8 mouse cellular contexts compared by ENCODE assay signal in the genomic region with DNA sequence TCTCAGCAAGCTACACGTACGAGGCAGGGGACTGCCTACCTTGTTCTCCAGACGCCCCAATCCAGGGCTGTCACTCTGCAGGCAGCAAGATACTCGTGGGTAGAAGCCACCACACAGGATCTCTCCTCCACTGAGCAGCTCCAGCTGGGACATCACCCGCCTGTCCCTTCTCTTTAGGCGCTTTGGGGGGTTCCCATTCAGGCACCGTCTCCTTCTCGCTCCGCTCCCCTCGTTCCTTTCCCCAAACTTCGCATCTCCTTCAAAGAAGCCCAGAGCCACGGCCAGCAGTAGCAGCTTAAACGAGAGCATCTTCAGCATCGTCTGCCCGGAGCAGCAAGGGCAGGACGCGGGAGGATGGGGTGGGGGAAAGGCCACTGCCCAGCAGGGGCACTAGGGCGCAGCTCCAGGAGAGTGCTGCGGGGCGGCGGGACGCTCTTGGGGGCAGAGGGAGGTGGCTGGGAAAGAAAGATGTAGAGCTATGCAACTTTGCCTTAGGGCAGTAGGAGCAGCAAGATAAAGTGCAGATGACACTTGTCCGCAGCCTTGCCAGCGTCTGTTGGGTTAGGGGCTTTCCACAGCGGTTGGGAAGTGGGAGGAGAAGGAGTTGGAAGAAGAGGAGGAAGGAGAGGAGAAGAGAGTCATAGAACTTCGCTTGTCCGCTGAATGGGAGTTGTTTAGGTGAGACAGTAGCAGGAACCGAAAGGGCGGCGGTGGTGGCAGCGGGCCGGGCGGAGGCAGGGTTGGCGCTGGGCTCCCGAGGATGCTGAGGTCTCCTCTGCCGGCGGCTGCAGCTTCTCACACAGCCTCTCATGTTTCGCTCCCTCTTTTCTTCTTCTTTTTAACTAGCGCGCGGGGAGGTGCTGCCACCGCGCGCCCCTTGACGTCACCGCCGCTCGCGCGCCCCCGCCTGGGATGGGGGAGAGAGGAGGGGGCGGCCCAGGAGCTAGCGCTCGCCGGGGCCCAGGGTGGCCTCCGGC. TPM values are rescaled to one million over a fixed set of nuclear protein-coding genes. Genes with fewer than 3 reads are reported as not detected.
A peak's percentile ranks its signal among the peaks of the same experiment; 100 is the strongest.
DNase-seq lines count a peak whose midpoint lies in the region; ATAC-seq and TF ChIP-seq lines count a peak whose summit lies in the region.

Gene Hhip, minus strand, starts transcription at position 809 of the 977 bp plus-strand sequence.

- peak within 1 kb of the TSS; percentile 93 for H3K4me2 ChIP-seq in heart, embryonic 12.5 days
- peak within 1 kb of the TSS; percentile 98 for H3K4me2 ChIP-seq in neural tube, embryonic 15.5 days

- H3K9ac ChIP-seq in heart, embryonic 12.5 days = peak within 1 kb of the TSS; percentile 53
- peak within 1 kb of the TSS; percentile 52 for H3K9ac ChIP-seq in neural tube, embryonic 15.5 days (replicated peaks)

- no peak for TF ChIP-seq CTCF in bone marrow macrophage, adult 2 months (IDR thresholded peaks at IDR 0.05; ENCODE audit: low read depth, low read length)
- no peak for TF ChIP-seq CTCF in lung, adult 2 months (IDR thresholded peaks at IDR 0.05; ENCODE audit: insufficient read depth, low read length)

- peak within 1 kb of the TSS; percentile 64 for H3K4me3 ChIP-seq in heart, embryonic 12.5 days
- peak within 1 kb of the TSS; percentile 35 for H3K4me3 ChIP-seq in bone marrow macrophage, adult 2 months (ENCODE audit: insufficient read depth, low read length)
- peak within 1 kb of the TSS; percentile 19 for H3K4me3 ChIP-seq in lung, adult 2 months (replicated peaks; ENCODE audit: extremely low read depth, low read depth, low read length)
- H3K4me3 ChIP-seq in neural tube, embryonic 15.5 days (replicated peaks) = peak within 1 kb of the TSS; percentile 59

- peaks cover 46% of the 10 kb centered on the region for H3K27me3 ChIP-seq in heart, embryonic 12.5 days (replicated peaks)
- peaks cover 20% of the 10 kb centered on the region for H3K27me3 ChIP-seq in neural tube, embryonic 15.5 days (replicated peaks)

- intact Hi-C loops in heart, postnatal 36 days (cut with DNase I) = no loop called here
- intact Hi-C loops in gastrocnemius, postnatal 14 days (cut with DNase I; ENCODE audit: low total_unique reads) = no loop called here

- no peaks in the 10 kb centered on the region for H3K9me3 ChIP-seq in heart, embryonic 12.5 days (replicated peaks)
- H3K9me3 ChIP-seq in neural tube, embryonic 15.5 days (replicated peaks) = no peaks in the 10 kb centered on the region

- ATAC-seq in heart, embryonic 12.5 days (ENCODE audit: insufficient number of reproducible peaks, low FRiP score) = peak; percentile 69
- ATAC-seq in neural tube, embryonic 15.5 days (ENCODE audit: low FRiP score) = peak; percentile 81

- H3K36me3 ChIP-seq in heart, embryonic 12.5 days = no peaks in the 10 kb centered on the region
- H3K36me3 ChIP-seq in neural tube, embryonic 15.5 days = no peaks in the 10 kb centered on the region

- under 1% methylated on average over 41 of the region's 56 CpGs for WGBS in heart, embryonic 12.5 days
- WGBS in lung, adult 2 months = 1% methylated on average over 37 of the region's 56 CpGs
- WGBS in neural tube, embryonic 15.5 days = under 1% methylated on average over 43 of the region's 56 CpGs

- H3K4me1 ChIP-seq in heart, embryonic 12.5 days (replicated peaks) = peaks cover 11% of the 10 kb centered on the region
- no peaks in the 10 kb centered on the region for H3K4me1 ChIP-seq in bone marrow macrophage, adult 2 months (ENCODE audit: control insufficient read depth, insufficient read depth, low read length)
- peaks cover 6% of the 10 kb centered on the region; the same call in 1 of the 2 replicates for H3K4me1 ChIP-seq in lung, adult 2 months (ENCODE audit: control insufficient read depth, insufficient read depth, low read length)
- H3K4me1 ChIP-seq in neural tube, embryonic 15.5 days = peaks cover 34% of the 10 kb centered on the region

- TF ChIP-seq POLR2A in bone marrow macrophage, adult 2 months (IDR thresholded peaks at IDR 0.05; ENCODE audit: borderline replicate concordance, low read depth, low read length) = no peak
- TF ChIP-seq POLR2A in lung, adult 2 months (IDR thresholded peaks at IDR 0.05; ENCODE audit: borderline replicate concordance, extremely low read depth, low read depth, low read length) = no peak

- DNase-seq in heart, postnatal 36 days = no peak
- peak; percentile 12 for DNase-seq in gastrocnemius, postnatal 14 days
- DNase-seq in layer of hippocampus, adult 8-10 months (ENCODE audit: low spot score in 2 of 2) = peak; percentile 4 to 21
- DNase-seq in lung, adult 2 months = peak; percentile 12
- DNase-seq in urinary bladder, postnatal 25 days (ENCODE audit: low spot score) = peak; percentile 19

- H3K27ac ChIP-seq in heart, embryonic 12.5 days (ENCODE audit: poor library complexity, severe bottlenecking) = no peak within 1 kb of the TSS
- H3K27ac ChIP-seq in bone marrow macrophage, adult 2 months (ENCODE audit: insufficient read depth, low read depth, low read length) = no peak within 1 kb of the TSS
- H3K27ac ChIP-seq in neural tube, embryonic 15.5 days (replicated peaks) = no peak within 1 kb of the TSS

RNA-seq across cellular contexts. Expression of gene Hhip, which starts in this region (rescaled TPM):
- polyA plus RNA-seq in heart, embryonic 12.5 days (2016; fragmentation: Nextera tagmentation; extraction: Ambion mirVana) = 0.18 and 0.44 TPM in 2 replicates
- under 1 TPM in 1 of 2 experiments, not detected in 1; 0.06 TPM for total RNA-seq in heart, postnatal 36 days (2021)
- not detected in 2 replicates for polyA plus RNA-seq in bone marrow macrophage, adult 2 months (2012; ENCODE audit: insufficient read depth, insufficient read length, missing spikeins)
- 1 to 10 TPM; 1.0 to 1.9 TPM for total RNA-seq in gastrocnemius, postnatal 14 days (2021)
- 1 to 10 TPM; 3.4 to 4.4 (median 3.8) TPM for total RNA-seq in layer of hippocampus, adult 8-10 months (2022)
- 7.8 and 8.0 TPM in 2 replicates for polyA plus RNA-seq in lung, adult 2 months (2012; rRNA removed)
- 5.1 and 7.2 TPM in 2 replicates for polyA plus RNA-seq in neural tube, embryonic 15.5 days (2015; fragmentation: Nextera tagmentation; extraction: Ambion mirVana)

Comparison
In these comparisons a context has a peak if more than half of its experiments do, and no peak if none do; other contexts are left out.
1. Peak in ATAC-seq, H3K4me3 ChIP-seq, H3K9ac ChIP-seq and H3K4me2 ChIP-seq in heart, embryonic 12.5 days; RNA of the gene not detected or under 1 TPM.
2. DNase-seq: peak in gastrocnemius, postnatal 14 days (single experiment), layer of hippocampus, adult 8-10 months (2 of 2), lung, adult 2 months (single experiment) and urinary bladder, postnatal 25 days (single experiment); none in heart, postnatal 36 days (0 of 2).
3. Peak in every context shown above with its lines, with median percentiles within 50 percentile points of each other: H3K4me3 ChIP-seq.